Mouse (Mus musculus): ENCODE measurements at regions not wholly inside any gene's neighbourhood (a gene's known extent, or its start where the extent isn't known, plus 50 kb on each side); places are given as distances from the start of the nearest gene placed in this dataset.

DNA sequence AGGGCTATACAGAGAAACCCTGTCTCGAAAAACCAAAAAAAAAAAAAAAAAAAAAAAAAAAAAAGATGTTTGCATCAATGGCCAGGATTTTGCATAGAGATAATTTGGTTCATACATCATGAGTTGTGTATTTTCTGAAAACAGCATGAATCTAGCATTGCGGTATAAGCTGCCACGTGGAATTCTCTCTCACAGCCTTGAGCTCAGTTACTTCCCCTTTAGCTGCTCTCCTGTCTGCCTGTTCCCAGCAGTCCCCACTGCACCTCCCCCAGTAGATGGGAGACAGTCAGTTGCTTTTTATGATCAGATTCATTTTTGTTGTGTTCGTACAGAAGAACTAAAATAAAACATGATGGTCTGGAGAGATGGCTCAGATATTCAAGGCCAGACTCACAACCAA is 170.7 kb downstream of the Gja1 start:
- 83% methylated on average over 3 of the region's 4 CpGs for WGBS
- H3K27me3 ChIP-seq (replicated peaks; ENCODE audit: control insufficient read depth, insufficient read depth, low read length), result no peaks in the 10 kb centered on the region
- no peak overlapping the region for H3K4me2 ChIP-seq (ENCODE audit: low read length)
- ATAC-seq, result no peak
- H3K27ac ChIP-seq (ENCODE audit: low read length), result no peak overlapping the region
- H3K4me3 ChIP-seq (replicated peaks; ENCODE audit: low read length), result no peak overlapping the region
- peaks cover 7% of the 10 kb centered on the region; the same call in 1 of the 2 replicates for H3K4me1 ChIP-seq (replicated peaks; ENCODE audit: control insufficient read depth, insufficient read depth, low read length)
- H3K36me3 ChIP-seq (ENCODE audit: control insufficient read depth, insufficient read depth), result no peaks in the 10 kb centered on the region
- H3K9ac ChIP-seq (replicated peaks; ENCODE audit: low read depth, low read length), result no peak overlapping the region
- H3K9me3 ChIP-seq (ENCODE audit: control insufficient read depth, low read length), result no peaks in the 10 kb centered on the region

GRCm38 (mm10) chr10:56566836-56567442 is 189.8 kb downstream of the Gja1 start:
- ATAC-seq, result no peak
- no peak overlapping the region for H3K9ac ChIP-seq (replicated peaks; ENCODE audit: low read depth, low read length)
- H3K4me3 ChIP-seq (replicated peaks; ENCODE audit: low read length), result no peak overlapping the region
- H3K27me3 ChIP-seq (replicated peaks; ENCODE audit: control insufficient read depth, insufficient read depth, low read length), result no peaks in the 10 kb centered on the region
- no peaks in the 10 kb centered on the region for H3K36me3 ChIP-seq (ENCODE audit: control insufficient read depth, insufficient read depth)
- H3K4me1 ChIP-seq (replicated peaks; ENCODE audit: control insufficient read depth, insufficient read depth, low read length), result no peaks in the 10 kb centered on the region
- no peak overlapping the region for H3K4me2 ChIP-seq (ENCODE audit: low read length)
- WGBS, result 93% methylated on average over 12 of the region's 12 CpGs
- H3K9me3 ChIP-seq (ENCODE audit: control insufficient read depth, low read length), result no peaks in the 10 kb centered on the region
- no peak overlapping the region for H3K27ac ChIP-seq (ENCODE audit: low read length)

- no peaks in the 10 kb centered on the region for H3K9me3 ChIP-seq (ENCODE audit: control insufficient read depth, low read length)
- no peak overlapping the region for H3K27ac ChIP-seq (ENCODE audit: low read length)
- peaks cover 5% of the 10 kb centered on the region for H3K4me1 ChIP-seq (replicated peaks; ENCODE audit: control insufficient read depth, insufficient read depth, low read length)
- H3K9ac ChIP-seq (replicated peaks; ENCODE audit: low read depth, low read length), result no peak overlapping the region
- ATAC-seq, result peak; percentile 63
- no peaks in the 10 kb centered on the region for H3K36me3 ChIP-seq (ENCODE audit: control insufficient read depth, insufficient read depth)
- WGBS, result 27% methylated on average over 6 of the region's 6 CpGs
- no peak overlapping the region for H3K4me2 ChIP-seq (ENCODE audit: low read length)
- H3K27me3 ChIP-seq (replicated peaks; ENCODE audit: control insufficient read depth, insufficient read depth, low read length), result no peaks in the 10 kb centered on the region
- no peak overlapping the region for H3K4me3 ChIP-seq (replicated peaks; ENCODE audit: low read length)
These were observed 204.9 kb downstream of the Gja1 start for GRCm38 (mm10) chr10:56582065-56582464.

GRCm38 (mm10) chr10:56587205-56587604 is 210.1 kb downstream of the Gja1 start:
- Histone ChIP-seq H3K4me1 (replicated peaks; ENCODE audit: control insufficient read depth, insufficient read depth, low read length) (peaks cover 1% of the 10 kb centered on the region; the same call in 1 of the 2 replicates), H3K27me3 (replicated peaks; ENCODE audit: control insufficient read depth, insufficient read depth, low read length) (no peaks in the 10 kb centered on the region), H3K9ac (replicated peaks; ENCODE audit: low read depth, low read length) (no peak overlapping the region), H3K4me2 (ENCODE audit: low read length) (no peak overlapping the region), H3K9me3 (ENCODE audit: control insufficient read depth, low read length) (no peaks in the 10 kb centered on the region), H3K36me3 (ENCODE audit: control insufficient read depth, insufficient read depth) (no peaks in the 10 kb centered on the region), H3K27ac (ENCODE audit: low read length) (no peak overlapping the region), H3K4me3 (replicated peaks; ENCODE audit: low read length) (no peak overlapping the region)
- no peak for ATAC-seq
- 44% methylated on average over 2 of the region's 2 CpGs for WGBS

DNA sequence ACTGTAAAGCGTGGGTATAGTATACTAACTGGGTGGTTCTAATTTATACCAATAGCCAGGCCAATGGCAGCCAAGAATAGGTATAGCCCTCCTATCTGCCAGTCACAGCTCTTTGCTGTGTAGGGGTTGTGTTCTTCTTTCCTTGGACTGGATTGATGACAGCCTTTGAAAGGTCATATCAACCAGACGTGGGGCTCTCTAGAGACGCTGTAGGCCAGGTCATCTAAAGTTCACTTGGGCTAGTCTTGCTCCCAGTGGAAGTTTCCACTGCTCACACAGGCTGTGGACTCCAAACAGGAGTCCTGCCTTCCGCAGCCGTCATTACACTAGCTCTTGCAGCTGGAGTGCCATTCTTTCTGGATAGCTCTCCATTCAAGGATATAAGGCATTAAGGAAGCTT is 220.3 kb downstream of the Gja1 start:
- H3K36me3 ChIP-seq (ENCODE audit: control insufficient read depth, insufficient read depth), result no peaks in the 10 kb centered on the region
- no peaks in the 10 kb centered on the region for H3K4me1 ChIP-seq (replicated peaks; ENCODE audit: control insufficient read depth, insufficient read depth, low read length)
- ATAC-seq, result no peak
- WGBS, result 87% methylated on average over 5 of the region's 5 CpGs
- no peak overlapping the region for H3K4me2 ChIP-seq (ENCODE audit: low read length)
- H3K9ac ChIP-seq (replicated peaks; ENCODE audit: low read depth, low read length), result no peak overlapping the region
- H3K27ac ChIP-seq (ENCODE audit: low read length), result no peak overlapping the region
- no peak overlapping the region for H3K4me3 ChIP-seq (replicated peaks; ENCODE audit: low read length)
- H3K27me3 ChIP-seq (replicated peaks; ENCODE audit: control insufficient read depth, insufficient read depth, low read length), result no peaks in the 10 kb centered on the region
- H3K9me3 ChIP-seq (ENCODE audit: control insufficient read depth, low read length), result no peaks in the 10 kb centered on the region

- H3K4me1 ChIP-seq (replicated peaks; ENCODE audit: control insufficient read depth, insufficient read depth, low read length), result no peaks in the 10 kb centered on the region
- ATAC-seq, result no peak
- no peak overlapping the region for H3K27ac ChIP-seq (ENCODE audit: low read length)
- H3K9me3 ChIP-seq (ENCODE audit: control insufficient read depth, low read length), result no peaks in the 10 kb centered on the region
- H3K9ac ChIP-seq (replicated peaks; ENCODE audit: low read depth, low read length), result no peak overlapping the region
- WGBS, result 78% methylated on average over 3 of the region's 3 CpGs
- H3K4me3 ChIP-seq (replicated peaks; ENCODE audit: low read length), result no peak overlapping the region
- no peaks in the 10 kb centered on the region for H3K27me3 ChIP-seq (replicated peaks; ENCODE audit: control insufficient read depth, insufficient read depth, low read length)
- no peak overlapping the region for H3K4me2 ChIP-seq (ENCODE audit: low read length)
- H3K36me3 ChIP-seq (ENCODE audit: control insufficient read depth, insufficient read depth), result no peaks in the 10 kb centered on the region
These were observed 221.1 kb downstream of the Gja1 start for GRCm38 (mm10) chr10:56598191-56598590.

DNA sequence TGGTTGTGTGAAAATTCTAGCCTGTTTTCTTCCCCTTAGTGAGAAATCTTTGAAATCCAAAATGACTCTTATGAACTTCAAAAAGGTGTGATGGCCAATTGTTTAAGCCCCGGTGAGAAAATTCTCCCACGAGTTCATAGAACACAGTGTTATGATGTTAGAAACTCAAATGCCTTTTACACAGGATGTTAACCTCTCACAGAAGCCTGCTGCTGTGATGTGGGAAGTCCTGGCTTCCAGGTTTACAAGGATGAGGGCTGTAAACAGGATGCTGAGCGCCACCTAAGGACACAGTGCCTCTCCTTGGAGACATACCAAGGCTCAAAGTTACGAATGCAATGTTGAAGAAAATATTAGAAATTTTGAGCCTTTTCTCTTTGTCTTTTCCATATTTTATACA is 222.8 kb downstream of the Gja1 start:
- no peaks in the 10 kb centered on the region for H3K27me3 ChIP-seq (replicated peaks; ENCODE audit: control insufficient read depth, insufficient read depth, low read length)
- H3K4me1 ChIP-seq (replicated peaks; ENCODE audit: control insufficient read depth, insufficient read depth, low read length), result no peaks in the 10 kb centered on the region
- WGBS, result 81% methylated on average over 4 of the region's 4 CpGs
- no peaks in the 10 kb centered on the region for H3K9me3 ChIP-seq (ENCODE audit: control insufficient read depth, low read length)
- H3K36me3 ChIP-seq (ENCODE audit: control insufficient read depth, insufficient read depth), result no peaks in the 10 kb centered on the region
- no peak for ATAC-seq
- no peak overlapping the region for H3K27ac ChIP-seq (ENCODE audit: low read length)
- H3K4me3 ChIP-seq (replicated peaks; ENCODE audit: low read length), result no peak overlapping the region
- no peak overlapping the region for H3K4me2 ChIP-seq (ENCODE audit: low read length)
- no peak overlapping the region for H3K9ac ChIP-seq (replicated peaks; ENCODE audit: low read depth, low read length)

DNA sequence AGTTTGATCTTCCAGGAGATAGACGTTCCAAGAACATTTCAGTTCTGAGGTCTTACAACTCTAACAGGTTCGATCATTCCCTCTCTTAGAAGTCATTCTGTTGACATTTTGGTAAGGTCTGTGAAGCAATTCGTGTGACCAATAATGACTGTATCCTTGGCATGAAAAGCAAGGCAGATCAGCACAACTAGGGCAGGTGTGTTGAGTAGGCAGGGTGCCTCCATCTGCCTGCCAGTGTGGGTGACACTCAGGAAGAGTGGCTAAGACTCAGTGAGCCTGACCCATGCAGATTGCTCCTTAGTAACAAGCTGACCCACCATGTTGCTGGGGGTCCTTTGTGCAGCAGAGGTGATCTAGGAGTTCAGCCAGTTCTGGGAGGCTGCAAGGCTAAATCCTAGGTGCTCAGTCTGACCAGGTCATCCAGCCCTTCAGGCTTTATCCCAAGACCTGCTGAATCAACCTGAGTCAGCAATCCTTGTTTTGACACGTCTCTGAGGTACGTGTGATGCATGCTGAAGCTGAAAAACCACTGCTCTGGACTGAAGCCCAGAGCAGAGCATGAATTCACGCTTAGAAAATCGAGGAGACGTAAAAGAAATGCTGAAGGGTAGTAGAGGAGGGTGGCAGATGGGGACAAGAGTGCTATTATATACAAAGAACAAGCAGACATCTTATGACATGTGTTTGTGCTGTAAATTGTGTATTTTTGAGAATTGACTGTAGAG is 234.6 kb downstream of the Gja1 start:
- Histone ChIP-seq H3K36me3 (ENCODE audit: control insufficient read depth, insufficient read depth) (no peaks in the 10 kb centered on the region), H3K27ac (ENCODE audit: low read length) (no peak overlapping the region), H3K9ac (replicated peaks; ENCODE audit: low read depth, low read length) (no peak overlapping the region), H3K4me2 (ENCODE audit: low read length) (no peak overlapping the region), H3K9me3 (ENCODE audit: control insufficient read depth, low read length) (no peaks in the 10 kb centered on the region), H3K4me1 (replicated peaks; ENCODE audit: control insufficient read depth, insufficient read depth, low read length) (no peaks in the 10 kb centered on the region), H3K4me3 (replicated peaks; ENCODE audit: low read length) (no peak overlapping the region), H3K27me3 (replicated peaks; ENCODE audit: control insufficient read depth, insufficient read depth, low read length) (no peaks in the 10 kb centered on the region)
- WGBS, result 65% methylated on average over 8 of the region's 8 CpGs
- peak; percentile 43; the same call in 1 of the 2 replicates for ATAC-seq

DNA sequence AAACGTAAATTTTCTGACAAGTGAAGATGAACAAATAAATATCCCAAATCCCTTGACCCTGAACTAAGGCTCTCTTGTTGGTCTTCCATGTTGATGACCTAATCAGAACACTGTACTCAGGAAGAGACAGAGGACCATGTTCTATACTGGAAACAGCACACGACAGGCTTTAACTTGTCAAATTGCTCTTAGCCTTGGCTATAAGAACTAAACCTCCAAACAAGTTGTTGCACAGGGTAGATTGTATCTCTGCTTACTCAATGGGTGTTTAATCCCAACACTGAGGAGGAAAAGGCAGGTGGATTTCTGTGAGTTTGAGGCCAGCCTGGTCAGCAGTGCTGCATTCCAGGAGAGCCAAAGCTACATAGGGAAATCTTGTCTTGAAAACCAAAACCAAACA is 265.5 kb downstream of the Gja1 start:
- Histone ChIP-seq H3K9me3 (ENCODE audit: control insufficient read depth, low read length) (no peaks in the 10 kb centered on the region), H3K9ac (replicated peaks; ENCODE audit: low read depth, low read length) (no peak overlapping the region), H3K4me3 (replicated peaks; ENCODE audit: low read length) (no peak overlapping the region), H3K36me3 (ENCODE audit: control insufficient read depth, insufficient read depth) (no peaks in the 10 kb centered on the region), H3K27me3 (replicated peaks; ENCODE audit: control insufficient read depth, insufficient read depth, low read length) (no peaks in the 10 kb centered on the region), H3K4me1 (replicated peaks; ENCODE audit: control insufficient read depth, insufficient read depth, low read length) (no peaks in the 10 kb centered on the region), H3K27ac (ENCODE audit: low read length) (no peak overlapping the region), H3K4me2 (ENCODE audit: low read length) (no peak overlapping the region)
- 88% methylated on average over 2 of the region's 2 CpGs for WGBS
- ATAC-seq, result no peak

All from forebrain, embryonic 16.5 days (tissue).